Mouse (Mus musculus) kidney, adult 2 months (tissue): Measurements from ENCODE around the gene Slc25a5.

Source experiments
- CTCF ChIP-seq: fragments of 200-500 bp; conservative IDR thresholded peaks from 2 replicates; pipeline ENCODE4 v1.5.1; 2011; ENCODE audit warnings: low read depth, mild to moderate bottlenecking, control low read depth, low read length, moderate library complexity, mixed read lengths; ENCODE audit not compliant: insufficient read depth, insufficient read length
- POLR2A ChIP-seq: fragments of 200-500 bp; IDR thresholded peaks from one replicate; pipeline ENCODE4 v1.6.1; 2011; ENCODE audit warnings: low read depth, low read length, control low read depth

- TF ChIP-seq POLR2A (no peak), CTCF (no peak)
These were observed 22.9 kb upstream of the Slc25a5 start for GRCm38 (mm10) chrX:36772591-36772990.
